Mouse (Mus musculus): ENCODE measurements around the gene Magi1. TPM values are rescaled to one million over a fixed set of nuclear protein-coding genes. Genes with fewer than 3 reads are reported as not detected.

Magi1 gene
- total and polyA plus RNA-seq, 2 experiments from 2014 or later: 27.6 to 45.4 TPM

- ATAC-seq (ENCODE audit: low FRiP score): no peak
- TF ChIP-seq CTCF (IDR thresholded peaks at IDR 0.05): no peak
- 89% methylated on average over 6 of the region's 6 CpGs for WGBS
Observed at GRCm38 (mm10) chr6:94125144-94125543, 158.6 kb downstream of the Magi1 start.

GRCm38 (mm10) chr6:94124279-94124678 lies 159.4 kb downstream of the Magi1 start:
- 67% methylated on average over 2 of the region's 2 CpGs for WGBS

More at GRCm38 (mm10) chr6:94125144-94125543, 158.6 kb downstream of the Magi1 start:
- no peak overlapping the region for H3K27ac ChIP-seq (ENCODE audit: low read depth, low read length)
- H3K4me3 ChIP-seq (ENCODE audit: low read depth, low read length): no peak overlapping the region
- no peaks in the 10 kb centered on the region for H3K4me1 ChIP-seq (ENCODE audit: insufficient read depth, low read length)
- no peaks in the 10 kb centered on the region for H3K27me3 ChIP-seq (ENCODE audit: insufficient read depth, low read length)
- H3K4me2 ChIP-seq (ENCODE audit: low read depth, low read length, poor library complexity, severe bottlenecking): no peak overlapping the region
- H3K9me3 ChIP-seq (ENCODE audit: low read length): no peaks in the 10 kb centered on the region
- H3K9ac ChIP-seq (replicated peaks; ENCODE audit: low read length, poor library complexity, severe bottlenecking): no peak overlapping the region
- H3K36me3 ChIP-seq (ENCODE audit: insufficient read depth, low read length): no peaks in the 10 kb centered on the region
- DNase-seq (ENCODE audit: low spot score): no peak

GRCm38 (mm10) chr6:94122566-94123150 lies 161.1 kb downstream of the Magi1 start:
- H3K4me2 ChIP-seq (ENCODE audit: low read depth, low read length, poor library complexity, severe bottlenecking): no peak overlapping the region
- ATAC-seq (ENCODE audit: low FRiP score) (no peak), DNase-seq (ENCODE audit: low spot score) (no peak)
- H3K9me3 ChIP-seq (ENCODE audit: low read length): no peaks in the 10 kb centered on the region
- TF ChIP-seq CTCF (IDR thresholded peaks at IDR 0.05): no peak
- no peak overlapping the region for H3K9ac ChIP-seq (replicated peaks; ENCODE audit: low read length, poor library complexity, severe bottlenecking)
- 86% methylated on average over 8 of the region's 8 CpGs for WGBS
- H3K27ac ChIP-seq (ENCODE audit: low read depth, low read length): no peak overlapping the region
- no peaks in the 10 kb centered on the region for H3K36me3 ChIP-seq (ENCODE audit: insufficient read depth, low read length)
- H3K4me1 ChIP-seq (ENCODE audit: insufficient read depth, low read length): no peaks in the 10 kb centered on the region
- no peaks in the 10 kb centered on the region for H3K27me3 ChIP-seq (ENCODE audit: insufficient read depth, low read length)
- H3K4me3 ChIP-seq (ENCODE audit: low read depth, low read length): no peak overlapping the region

More at GRCm38 (mm10) chr6:94124279-94124678, 159.4 kb downstream of the Magi1 start:
- no peaks in the 10 kb centered on the region for H3K4me1 ChIP-seq (ENCODE audit: insufficient read depth, low read length)
- no peak for ATAC-seq (ENCODE audit: low FRiP score)
- no peaks in the 10 kb centered on the region for H3K36me3 ChIP-seq (ENCODE audit: insufficient read depth, low read length)
- H3K4me2 ChIP-seq (ENCODE audit: low read depth, low read length, poor library complexity, severe bottlenecking): no peak overlapping the region
- no peak overlapping the region for H3K27ac ChIP-seq (ENCODE audit: low read depth, low read length)
- no peaks in the 10 kb centered on the region for H3K9me3 ChIP-seq (ENCODE audit: low read length)
- no peak for TF ChIP-seq CTCF (IDR thresholded peaks at IDR 0.05)
- no peaks in the 10 kb centered on the region for H3K27me3 ChIP-seq (ENCODE audit: insufficient read depth, low read length)
- H3K9ac ChIP-seq (replicated peaks; ENCODE audit: low read length, poor library complexity, severe bottlenecking): no peak overlapping the region
- no peak overlapping the region for H3K4me3 ChIP-seq (ENCODE audit: low read depth, low read length)
- no peak for DNase-seq (ENCODE audit: low spot score)

GRCm38 (mm10) chr6:94121488-94121887 lies 162.2 kb downstream of the Magi1 start:
- Histone ChIP-seq H3K27me3 (ENCODE audit: insufficient read depth, low read length) (no peaks in the 10 kb centered on the region), H3K27ac (ENCODE audit: low read depth, low read length) (no peak overlapping the region)
- WGBS: 39% methylated on average over 5 of the region's 5 CpGs

GRCm38 (mm10) chr6:94116434-94117432 lies 167.0 kb downstream of the Magi1 start:
- H3K27me3 ChIP-seq (ENCODE audit: insufficient read depth, low read length): no peaks in the 10 kb centered on the region
- no peak overlapping the region for H3K4me2 ChIP-seq (ENCODE audit: low read depth, low read length, poor library complexity, severe bottlenecking)
- H3K27ac ChIP-seq (ENCODE audit: low read depth, low read length): no peak overlapping the region
- no peak overlapping the region for H3K4me3 ChIP-seq (ENCODE audit: low read depth, low read length)
- WGBS: 89% methylated on average over 6 of the region's 6 CpGs
- DNase-seq (ENCODE audit: low spot score) (no peak), ATAC-seq (ENCODE audit: low FRiP score) (no peak)
- H3K4me1 ChIP-seq (ENCODE audit: insufficient read depth, low read length): no peaks in the 10 kb centered on the region
- no peaks in the 10 kb centered on the region for H3K9me3 ChIP-seq (ENCODE audit: low read length)
- no peak for TF ChIP-seq CTCF (IDR thresholded peaks at IDR 0.05)
- H3K9ac ChIP-seq (replicated peaks; ENCODE audit: low read length, poor library complexity, severe bottlenecking): no peak overlapping the region
- H3K36me3 ChIP-seq (ENCODE audit: insufficient read depth, low read length): no peaks in the 10 kb centered on the region

More at GRCm38 (mm10) chr6:94121488-94121887, 162.2 kb downstream of the Magi1 start:
- Histone ChIP-seq H3K4me1 (ENCODE audit: insufficient read depth, low read length) (no peaks in the 10 kb centered on the region), H3K4me3 (ENCODE audit: low read depth, low read length) (no peak overlapping the region), H3K9ac (replicated peaks; ENCODE audit: low read length, poor library complexity, severe bottlenecking) (no peak overlapping the region), H3K4me2 (ENCODE audit: low read depth, low read length, poor library complexity, severe bottlenecking) (no peak overlapping the region), H3K9me3 (ENCODE audit: low read length) (no peaks in the 10 kb centered on the region), H3K36me3 (ENCODE audit: insufficient read depth, low read length) (no peaks in the 10 kb centered on the region)
- TF ChIP-seq CTCF (IDR thresholded peaks at IDR 0.05): peak; percentile 47
- ATAC-seq (ENCODE audit: low FRiP score): no peak
- DNase-seq (ENCODE audit: low spot score): peak; percentile 62

- Histone ChIP-seq H3K9ac (replicated peaks; ENCODE audit: low read length, poor library complexity, severe bottlenecking) (no peak overlapping the region), H3K4me3 (ENCODE audit: low read depth, low read length) (no peak overlapping the region), H3K4me2 (ENCODE audit: low read depth, low read length, poor library complexity, severe bottlenecking) (no peak overlapping the region), H3K27me3 (ENCODE audit: insufficient read depth, low read length) (no peaks in the 10 kb centered on the region), H3K27ac (ENCODE audit: low read depth, low read length) (no peak overlapping the region), H3K4me1 (ENCODE audit: insufficient read depth, low read length) (no peaks in the 10 kb centered on the region), H3K36me3 (ENCODE audit: insufficient read depth, low read length) (no peaks in the 10 kb centered on the region), H3K9me3 (ENCODE audit: low read length) (no peaks in the 10 kb centered on the region)
- no peak for TF ChIP-seq CTCF (IDR thresholded peaks at IDR 0.05)
- DNase-seq (ENCODE audit: low spot score): no peak
- ATAC-seq (ENCODE audit: low FRiP score): no peak
Observed at GRCm38 (mm10) chr6:94111833-94112232, 171.9 kb downstream of the Magi1 start.

Measured in midbrain, postnatal 0 days (tissue).